Mouse (Mus musculus): ENCODE results near the gene Plod1. TPM values are rescaled to one million over a fixed set of nuclear protein-coding genes. Genes with fewer than 3 reads are reported as not detected.

Gene Plod1
- polyA plus RNA-seq, 1 experiment from 2014 or later, result 24.8 TPM

GRCm38 (mm10) chr4:147890341-147890740 is 46.2 kb downstream of the Plod1 start:
- Histone ChIP-seq H3K4me1 (ENCODE audit: insufficient read depth) (no peaks in the 10 kb centered on the region), H3K27ac (ENCODE audit: low read depth) (no peak overlapping the region), H3K4me2 (ENCODE audit: low read depth, low read length) (no peak overlapping the region), H3K9me3 (ENCODE audit: low read length) (no peaks in the 10 kb centered on the region), H3K27me3 (ENCODE audit: insufficient read depth, low read length) (no peaks in the 10 kb centered on the region), H3K9ac (replicated peaks) (no peak overlapping the region), H3K4me3 (ENCODE audit: low read depth, low read length) (no peak overlapping the region), H3K36me3 (replicated peaks; ENCODE audit: insufficient read depth, low read length) (peaks cover 62% of the 10 kb centered on the region)
- DNase-seq (no peak), ATAC-seq (no peak)
- TF ChIP-seq CTCF (IDR thresholded peaks at IDR 0.05; ENCODE audit: low read depth), result no peak
- TF ChIP-seq EP300 (IDR thresholded peaks at IDR 0.05; ENCODE audit: low read depth), result no peak
- WGBS (ENCODE audit: insufficient replicate concordance), result 72% methylated on average over 6 of the region's 6 CpGs

- ATAC-seq (no peak), DNase-seq (no peak)
- Histone ChIP-seq H3K27me3 (ENCODE audit: insufficient read depth, low read length) (no peaks in the 10 kb centered on the region), H3K9me3 (ENCODE audit: low read length) (no peaks in the 10 kb centered on the region), H3K36me3 (replicated peaks; ENCODE audit: insufficient read depth, low read length) (peaks cover 74% of the 10 kb centered on the region), H3K4me2 (ENCODE audit: low read depth, low read length) (no peak overlapping the region), H3K9ac (replicated peaks) (no peak overlapping the region), H3K4me1 (ENCODE audit: insufficient read depth) (no peaks in the 10 kb centered on the region), H3K27ac (ENCODE audit: low read depth) (no peak overlapping the region), H3K4me3 (ENCODE audit: low read depth, low read length) (no peak overlapping the region)
- TF ChIP-seq EP300 (IDR thresholded peaks at IDR 0.05; ENCODE audit: low read depth), result no peak
- TF ChIP-seq CTCF (IDR thresholded peaks at IDR 0.05; ENCODE audit: low read depth), result no peak
- WGBS (ENCODE audit: insufficient replicate concordance), result 80% methylated on average over 4 of the region's 4 CpGs
Observed at GRCm38 (mm10) chr4:147888237-147888636, 48.3 kb downstream of the Plod1 start.

- no peaks in the 10 kb centered on the region for H3K9me3 ChIP-seq (ENCODE audit: low read length)
- WGBS (ENCODE audit: insufficient replicate concordance), result 84% methylated on average over 7 of the region's 7 CpGs
- no peaks in the 10 kb centered on the region for H3K4me1 ChIP-seq (ENCODE audit: insufficient read depth)
- no peak overlapping the region for H3K4me3 ChIP-seq (ENCODE audit: low read depth, low read length)
- no peak overlapping the region for H3K9ac ChIP-seq (replicated peaks)
- H3K36me3 ChIP-seq (replicated peaks; ENCODE audit: insufficient read depth, low read length), result peaks cover 77% of the 10 kb centered on the region
- H3K4me2 ChIP-seq (ENCODE audit: low read depth, low read length), result no peak overlapping the region
- no peaks in the 10 kb centered on the region for H3K27me3 ChIP-seq (ENCODE audit: insufficient read depth, low read length)
- H3K27ac ChIP-seq (ENCODE audit: low read depth), result no peak overlapping the region
- TF ChIP-seq CTCF (IDR thresholded peaks at IDR 0.05; ENCODE audit: low read depth) (no peak), EP300 (IDR thresholded peaks at IDR 0.05; ENCODE audit: low read depth) (no peak)
- DNase-seq, result no peak
- no peak for ATAC-seq
Observed at GRCm38 (mm10) chr4:147887277-147887676, 49.3 kb downstream of the Plod1 start.

- no peaks in the 10 kb centered on the region for H3K27me3 ChIP-seq (ENCODE audit: insufficient read depth, low read length)
- H3K27ac ChIP-seq (ENCODE audit: low read depth), result no peak overlapping the region
- DNase-seq, result no peak
- WGBS (ENCODE audit: insufficient replicate concordance), result 85% methylated on average over 12 of the region's 12 CpGs
- no peak overlapping the region for H3K4me2 ChIP-seq (ENCODE audit: low read depth, low read length)
- no peaks in the 10 kb centered on the region for H3K9me3 ChIP-seq (ENCODE audit: low read length)
- ATAC-seq, result no peak
- no peaks in the 10 kb centered on the region for H3K4me1 ChIP-seq (ENCODE audit: insufficient read depth)
- H3K4me3 ChIP-seq (ENCODE audit: low read depth, low read length), result no peak overlapping the region
- no peak for TF ChIP-seq EP300 (IDR thresholded peaks at IDR 0.05; ENCODE audit: low read depth)
- TF ChIP-seq CTCF (IDR thresholded peaks at IDR 0.05; ENCODE audit: low read depth), result no peak
- H3K9ac ChIP-seq (replicated peaks), result no peak overlapping the region
- H3K36me3 ChIP-seq (replicated peaks; ENCODE audit: insufficient read depth, low read length), result peaks cover 78% of the 10 kb centered on the region
Observed at GRCm38 (mm10) chr4:147886158-147886557, 50.4 kb downstream of the Plod1 start.

- no peak for DNase-seq
- WGBS (ENCODE audit: insufficient replicate concordance), result 91% methylated on average over 3 of the region's 3 CpGs
- ATAC-seq, result no peak
Observed at GRCm38 (mm10) chr4:147884138-147884537, 52.4 kb downstream of the Plod1 start.

GRCm38 (mm10) chr4:147883041-147883440 is 53.5 kb downstream of the Plod1 start:
- Histone ChIP-seq H3K4me3 (ENCODE audit: low read depth, low read length) (no peak overlapping the region), H3K27ac (ENCODE audit: low read depth) (no peak overlapping the region), H3K4me1 (ENCODE audit: insufficient read depth) (no peaks in the 10 kb centered on the region), H3K36me3 (replicated peaks; ENCODE audit: insufficient read depth, low read length) (peaks cover 81% of the 10 kb centered on the region), H3K9me3 (ENCODE audit: low read length) (no peaks in the 10 kb centered on the region), H3K4me2 (ENCODE audit: low read depth, low read length) (no peak overlapping the region), H3K27me3 (ENCODE audit: insufficient read depth, low read length) (no peaks in the 10 kb centered on the region), H3K9ac (replicated peaks) (no peak overlapping the region)
- 91% methylated on average over 6 of the region's 6 CpGs for WGBS (ENCODE audit: insufficient replicate concordance)
- no peak for ATAC-seq
- DNase-seq, result no peak
- TF ChIP-seq CTCF (IDR thresholded peaks at IDR 0.05; ENCODE audit: low read depth), result no peak
- no peak for TF ChIP-seq EP300 (IDR thresholded peaks at IDR 0.05; ENCODE audit: low read depth)

More at GRCm38 (mm10) chr4:147884138-147884537, 52.4 kb downstream of the Plod1 start:
- Histone ChIP-seq H3K9me3 (ENCODE audit: low read length) (no peaks in the 10 kb centered on the region), H3K4me1 (ENCODE audit: insufficient read depth) (no peaks in the 10 kb centered on the region), H3K36me3 (replicated peaks; ENCODE audit: insufficient read depth, low read length) (peaks cover 75% of the 10 kb centered on the region), H3K27me3 (ENCODE audit: insufficient read depth, low read length) (no peaks in the 10 kb centered on the region), H3K4me3 (ENCODE audit: low read depth, low read length) (no peak overlapping the region), H3K27ac (ENCODE audit: low read depth) (no peak overlapping the region), H3K4me2 (ENCODE audit: low read depth, low read length) (no peak overlapping the region), H3K9ac (replicated peaks) (no peak overlapping the region)
- TF ChIP-seq CTCF (IDR thresholded peaks at IDR 0.05; ENCODE audit: low read depth), result no peak
- no peak for TF ChIP-seq EP300 (IDR thresholded peaks at IDR 0.05; ENCODE audit: low read depth)

GRCm38 (mm10) chr4:147881792-147882191 is 54.8 kb downstream of the Plod1 start:
- Histone ChIP-seq H3K4me1 (ENCODE audit: insufficient read depth) (no peaks in the 10 kb centered on the region), H3K36me3 (replicated peaks; ENCODE audit: insufficient read depth, low read length) (peaks cover 81% of the 10 kb centered on the region), H3K9me3 (ENCODE audit: low read length) (no peaks in the 10 kb centered on the region), H3K27me3 (ENCODE audit: insufficient read depth, low read length) (no peaks in the 10 kb centered on the region), H3K4me2 (ENCODE audit: low read depth, low read length) (no peak overlapping the region), H3K4me3 (ENCODE audit: low read depth, low read length) (no peak overlapping the region), H3K27ac (ENCODE audit: low read depth) (no peak overlapping the region), H3K9ac (replicated peaks) (no peak overlapping the region)
- no peak for DNase-seq
- ATAC-seq, result no peak
- TF ChIP-seq EP300 (IDR thresholded peaks at IDR 0.05; ENCODE audit: low read depth), result no peak
- no peak for TF ChIP-seq CTCF (IDR thresholded peaks at IDR 0.05; ENCODE audit: low read depth)
- 85% methylated on average over 7 of the region's 7 CpGs for WGBS (ENCODE audit: insufficient replicate concordance)
